Mouse (Mus musculus) liver, embryonic 14.5 days (tissue): ENCODE results near the gene Ankrd34a. TPM values are rescaled to one million over a fixed set of nuclear protein-coding genes. Genes with fewer than 3 reads are reported as not detected.

Experiments
- ATAC-seq: fragments of 200-750 bp; cut with Nextera tagmentation; 2 replicates; pipeline ENCODE4 v1.8.0; 2017; ENCODE audit warnings: moderate number of reproducible peaks, mild to moderate bottlenecking, moderate library complexity; ENCODE audit not compliant: insufficient read depth
- DNase-seq, 3 experiments: peaks; one replicate each; pipeline ENCODE4 v3.0.0-alpha.2; 2012 to 2013; ENCODE audit warnings: low read depth in 3 of 3, low spot score in 3 of 3
- H3K27ac ChIP-seq: fragments of 300-500 bp; sonication (generic); 2 replicates; pipeline ENCODE4 v1.5.1; 2014; ENCODE audit warnings: moderate library complexity, mild to moderate bottlenecking, control low read depth, inconsistent platforms
- H3K27me3 ChIP-seq: fragments of 300-500 bp; sonication (generic); 2 replicates; pipeline ENCODE4 v1.6.1; 2014; ENCODE audit warnings: mild to moderate bottlenecking, low read length, moderate library complexity; ENCODE audit not compliant: control insufficient read depth, insufficient read depth
- H3K36me3 ChIP-seq: fragments of 300-500 bp; sonication (generic); replicated peaks from 2 replicates; pipeline ENCODE4 v1.6.1; 2014; ENCODE audit warnings: low read depth; ENCODE audit not compliant: control insufficient read depth, insufficient read depth
- H3K4me1 ChIP-seq, 2 experiments: fragments of 200-500 bp in 1 of 2; fragments of 300-500 bp in 1 of 2; sonication (generic) in 1 of 2; replicated peaks; 2 replicates each; pipeline ENCODE4 v1.6.1; 2012 to 2014; ENCODE audit warnings: antibody characterized with exemption in 1 of 2, inconsistent platforms in 1 of 2, low read length in 1 of 2; ENCODE audit not compliant: control insufficient read depth in 2 of 2, insufficient read depth in 2 of 2
- H3K4me2 ChIP-seq: fragments of 300-500 bp; sonication (generic); 2 replicates; pipeline ENCODE4 v1.6.1; 2014; ENCODE audit warnings: low read depth, mild to moderate bottlenecking, control low read depth, moderate library complexity
- H3K4me3 ChIP-seq, 2 experiments: fragments of 200-500 bp in 1 of 2; fragments of 300-500 bp in 1 of 2; sonication (generic) in 1 of 2; 2 replicates each; pipeline ENCODE4 v1.5.1; 2012 to 2014; ENCODE audit warnings: low read depth in 2 of 2, low read length in 2 of 2, mild to moderate bottlenecking in 2 of 2, control low read depth in 1 of 2, inconsistent platforms in 1 of 2, moderate library complexity in 1 of 2; ENCODE audit not compliant: insufficient read depth in 1 of 2
- H3K9ac ChIP-seq: fragments of 300-500 bp; sonication (generic); replicated peaks from 2 replicates; pipeline ENCODE4 v1.6.1; 2014; ENCODE audit warnings: mild to moderate bottlenecking, control low read depth, moderate library complexity
- H3K9me3 ChIP-seq: fragments of 300-500 bp; sonication (generic); 2 replicates; pipeline ENCODE4 v1.6.1; 2016; ENCODE audit warnings: low read length, mixed read lengths; ENCODE audit not compliant: control insufficient read depth
- CTCF ChIP-seq: IDR thresholded peaks from 2 replicates; pipeline ENCODE4 v1.5.1; 2016; ENCODE audit warnings: antibody characterized with exemption, low read depth, control low read depth
- EP300 ChIP-seq: IDR thresholded peaks from 2 replicates; pipeline ENCODE4 v1.6.1; 2016; ENCODE audit warnings: antibody characterized with exemption, low read depth
- WGBS: fragments of 180-500 bp; shearing (Covaris S2); extraction: QIAGEN DNeasy Blood & Tissue Kit; methylation state at CpG from one replicate; pipeline ENCODE4 v1.1.7; 2014; ENCODE audit not compliant: insufficient replicate concordance; 5-methylcytosine and 5-hydroxymethylcytosine counted together
- polyA plus RNA-seq, 2 experiments: library from polyadenylated mRNA; depleted of rRNA in 1 of 2; stranded (reverse) in 1 of 2; unstranded in 1 of 2; fragments of >200 nt; fragmentation: Nextera tagmentation in 1 of 2; extraction: Ambion mirVana in 1 of 2; gene quantifications; 2 replicates each; pipeline versions ENCODE4 v1.2.1 to v1.2.3; 2012 to 2014

Gene Ankrd34a
- polyA plus RNA-seq, 2 experiments: 0.08 TPM; not detected in 1

DNA sequence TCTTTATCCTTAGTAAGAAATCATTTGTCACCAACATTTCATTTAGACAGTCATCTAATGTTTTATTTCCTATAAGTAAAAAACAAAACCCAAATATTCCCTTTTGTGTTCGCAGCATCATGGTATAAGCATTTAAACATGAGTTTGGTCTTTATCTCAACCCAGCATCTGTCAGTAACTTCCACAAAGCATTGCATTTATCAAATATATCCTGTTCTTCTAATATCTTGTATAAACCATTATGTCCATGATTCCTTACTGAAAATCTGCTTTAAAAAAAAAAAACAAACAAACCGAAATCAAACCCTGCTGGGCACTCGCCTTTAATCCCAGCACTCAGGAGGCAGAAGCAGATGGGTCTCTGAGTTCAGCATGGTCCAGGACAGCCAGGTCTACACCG, 10.2 kb downstream of the Ankrd34a start:
- Histone ChIP-seq H3K4me2 (no peak overlapping the region), H3K9ac (no peak overlapping the region), H3K36me3 (no peaks in the 10 kb centered on the region), H3K9me3 (no peaks in the 10 kb centered on the region), H3K4me1 (no peaks in the 10 kb centered on the region), H3K27me3 (peaks cover 11% of the 10 kb centered on the region), H3K4me3 (no peak overlapping the region), H3K27ac (no peak overlapping the region)
- DNase-seq: no peak
- no peak for TF ChIP-seq EP300
- TF ChIP-seq CTCF: no peak
- WGBS: 64% methylated on average over 4 of the region's 4 CpGs
- no peak for ATAC-seq

DNA sequence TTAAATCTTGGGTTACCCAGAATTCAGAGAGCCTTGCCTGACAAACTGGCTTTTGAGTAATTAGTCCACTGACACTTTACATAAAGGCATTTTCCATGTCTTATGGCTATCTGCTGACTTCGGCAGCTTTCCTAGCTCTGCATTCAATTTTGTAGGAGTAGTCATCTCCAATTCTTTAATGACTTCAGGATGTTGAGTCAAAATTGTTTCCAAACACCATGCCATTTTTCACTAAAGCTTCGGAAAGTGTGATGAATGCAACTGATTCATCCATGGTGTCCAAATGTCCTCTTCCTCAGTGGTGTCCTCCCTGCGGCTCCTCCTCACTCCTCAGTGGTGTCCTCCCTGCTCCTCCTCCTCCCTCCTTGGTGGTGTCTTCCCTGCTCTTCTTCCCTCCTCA, 21.5 kb downstream of the Ankrd34a start:
- WGBS: 78% methylated on average over 3 of the region's 3 CpGs
- Histone ChIP-seq H3K27ac (no peak overlapping the region), H3K4me1 (no peaks in the 10 kb centered on the region), H3K9me3 (no peaks in the 10 kb centered on the region), H3K9ac (no peak overlapping the region), H3K27me3 (no peaks in the 10 kb centered on the region), H3K4me3 (no peak overlapping the region), H3K36me3 (no peaks in the 10 kb centered on the region), H3K4me2 (no peak overlapping the region)
- DNase-seq (no peak), ATAC-seq (no peak)
- no peak for TF ChIP-seq CTCF
- TF ChIP-seq EP300: no peak

DNA sequence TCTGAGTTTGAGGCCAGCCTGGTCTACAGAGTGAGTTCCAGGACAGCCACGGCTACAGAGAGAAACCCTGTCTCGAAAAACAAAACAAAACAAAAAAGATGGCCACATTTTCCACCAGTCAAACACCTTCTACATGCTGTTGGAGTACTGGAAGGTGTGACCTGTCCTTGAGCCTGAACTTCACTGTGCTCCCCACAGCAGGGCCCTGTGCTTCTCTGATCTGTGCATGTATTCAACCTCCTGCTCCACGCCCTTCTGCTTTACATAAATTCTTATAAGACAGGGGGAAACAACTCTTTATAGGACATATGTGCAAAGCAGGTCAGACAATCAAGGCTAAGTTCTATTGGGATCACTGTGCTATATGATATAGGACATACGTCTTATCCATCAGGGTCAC, 26.8 kb downstream of the Ankrd34a start:
- Histone ChIP-seq H3K4me3 (no peak overlapping the region), H3K27me3 (no peaks in the 10 kb centered on the region), H3K9ac (no peak overlapping the region), H3K36me3 (no peaks in the 10 kb centered on the region; the same call in 1 of the 2 replicates), H3K9me3 (no peaks in the 10 kb centered on the region), H3K27ac (no peak overlapping the region), H3K4me1 (no peaks in the 10 kb centered on the region), H3K4me2 (no peak overlapping the region)
- DNase-seq (no peak), ATAC-seq (no peak)
- no peak for TF ChIP-seq EP300
- no peak for TF ChIP-seq CTCF
- WGBS: 78% methylated on average over 4 of the region's 4 CpGs

DNA sequence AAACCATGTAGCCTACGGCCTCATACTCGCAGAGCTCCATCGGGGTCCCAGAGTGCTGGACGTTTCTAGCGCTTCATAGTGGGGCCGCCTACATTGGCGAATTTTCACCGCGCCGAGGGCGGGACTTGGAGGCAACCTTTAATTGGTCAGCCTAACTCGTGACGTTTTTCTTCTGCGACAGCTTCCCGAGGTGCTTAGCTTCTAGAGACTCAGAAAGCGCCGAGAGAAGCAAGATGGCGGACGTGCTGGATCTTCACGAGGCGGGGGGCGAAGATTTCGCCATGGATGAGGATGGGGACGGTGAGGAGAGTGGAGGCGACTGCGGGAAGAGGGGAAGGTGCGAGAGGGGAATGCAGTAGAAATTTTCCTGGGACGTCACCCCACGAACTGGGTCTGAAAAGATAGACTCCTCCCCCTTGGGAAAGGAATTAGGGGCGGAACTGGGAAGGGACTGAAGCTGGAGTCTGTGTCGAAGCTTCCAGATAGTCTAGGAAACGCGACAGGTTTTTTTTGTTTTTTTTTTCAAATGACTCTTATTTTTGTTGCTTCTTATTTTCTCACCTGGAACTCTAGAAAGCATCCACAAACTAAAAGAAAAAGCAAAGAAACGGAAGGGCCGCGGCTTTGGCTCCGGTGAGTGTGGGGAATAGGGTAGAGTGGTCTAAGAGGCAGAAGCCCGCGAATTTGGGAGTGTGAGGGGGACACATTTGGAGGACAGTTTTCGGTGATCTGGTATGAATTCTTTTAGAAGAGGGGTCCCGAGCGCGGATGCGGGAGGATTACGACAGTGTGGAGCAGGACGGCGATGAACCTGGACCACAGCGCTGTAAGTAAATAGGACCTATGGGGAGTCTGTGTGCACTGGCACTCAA, 33.5 kb downstream of the Ankrd34a start, which contains the start of gene Rbm8a:
TSS of gene Rbm8a (plus strand) at position 205 of the 872 bp plus-strand sequence.
- H3K4me1 ChIP-seq: peaks cover 13 to 19% of the 10 kb centered on the region in 2 experiments
- H3K4me2 ChIP-seq: peak within 1 kb of the TSS; percentile 96
- H3K27ac ChIP-seq: peak within 1 kb of the TSS; percentile 60
- WGBS: 1% methylated on average over 48 of the region's 48 CpGs
- DNase-seq: peak; percentile 97 to 98 (median 98)
- no peaks in the 10 kb centered on the region for H3K27me3 ChIP-seq
- no peaks in the 10 kb centered on the region for H3K9me3 ChIP-seq
- H3K4me3 ChIP-seq: peak within 1 kb of the TSS; percentile 90 to 100
- peak; percentile 96 for ATAC-seq
- peaks cover 16% of the 10 kb centered on the region for H3K36me3 ChIP-seq
- no peak for TF ChIP-seq EP300
- peak within 1 kb of the TSS; percentile 87 for H3K9ac ChIP-seq

DNA sequence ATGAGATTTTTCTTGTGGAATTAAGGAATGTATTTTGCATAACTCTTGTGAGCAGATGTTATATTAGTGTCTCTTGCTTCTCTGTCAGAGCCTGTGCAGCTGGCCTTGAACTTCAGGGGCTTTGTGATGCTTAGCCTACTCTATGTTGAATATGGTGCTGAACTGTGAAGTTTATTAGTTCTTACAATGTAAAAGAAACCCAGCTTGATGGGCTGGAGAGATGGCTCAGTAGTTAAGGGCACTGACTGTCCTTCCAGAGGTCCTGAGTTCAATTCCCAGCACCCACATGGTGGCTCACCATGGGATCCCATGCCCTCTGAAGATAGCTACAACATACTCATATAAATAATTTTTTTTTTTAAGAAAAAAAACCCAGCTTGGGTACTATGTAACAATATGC, 35.6 kb downstream of the Ankrd34a start:
- Histone ChIP-seq H3K27ac (no peak overlapping the region), H3K9ac (no peak overlapping the region), H3K4me2 (no peak overlapping the region), H3K27me3 (no peaks in the 10 kb centered on the region), H3K4me3 (no peak overlapping the region), H3K36me3 (peaks cover 16% of the 10 kb centered on the region), H3K4me1 (peaks cover 21 to 27% of the 10 kb centered on the region in 2 experiments), H3K9me3 (no peaks in the 10 kb centered on the region)
- no peak for DNase-seq
- TF ChIP-seq EP300 (no peak), CTCF (no peak)
- ATAC-seq: no peak
